Mouse (Mus musculus): ENCODE results near the gene Twf1. TPM values are rescaled to one million over a fixed set of nuclear protein-coding genes. Genes with fewer than 3 reads are reported as not detected.

Gene Twf1
- total RNA-seq (2012; rRNA removed) (20.0 and 26.4 TPM in 2 replicates), polyA plus RNA-seq (2012; ENCODE audit: insufficient read depth in 1 of 2, insufficient read length in 2 of 2, low read depth in 1 of 2, low replicate concordance in 2 of 2, missing spikeins in 1 of 2) (10 to 100 TPM; 37.1 to 64.1 TPM)

DNA sequence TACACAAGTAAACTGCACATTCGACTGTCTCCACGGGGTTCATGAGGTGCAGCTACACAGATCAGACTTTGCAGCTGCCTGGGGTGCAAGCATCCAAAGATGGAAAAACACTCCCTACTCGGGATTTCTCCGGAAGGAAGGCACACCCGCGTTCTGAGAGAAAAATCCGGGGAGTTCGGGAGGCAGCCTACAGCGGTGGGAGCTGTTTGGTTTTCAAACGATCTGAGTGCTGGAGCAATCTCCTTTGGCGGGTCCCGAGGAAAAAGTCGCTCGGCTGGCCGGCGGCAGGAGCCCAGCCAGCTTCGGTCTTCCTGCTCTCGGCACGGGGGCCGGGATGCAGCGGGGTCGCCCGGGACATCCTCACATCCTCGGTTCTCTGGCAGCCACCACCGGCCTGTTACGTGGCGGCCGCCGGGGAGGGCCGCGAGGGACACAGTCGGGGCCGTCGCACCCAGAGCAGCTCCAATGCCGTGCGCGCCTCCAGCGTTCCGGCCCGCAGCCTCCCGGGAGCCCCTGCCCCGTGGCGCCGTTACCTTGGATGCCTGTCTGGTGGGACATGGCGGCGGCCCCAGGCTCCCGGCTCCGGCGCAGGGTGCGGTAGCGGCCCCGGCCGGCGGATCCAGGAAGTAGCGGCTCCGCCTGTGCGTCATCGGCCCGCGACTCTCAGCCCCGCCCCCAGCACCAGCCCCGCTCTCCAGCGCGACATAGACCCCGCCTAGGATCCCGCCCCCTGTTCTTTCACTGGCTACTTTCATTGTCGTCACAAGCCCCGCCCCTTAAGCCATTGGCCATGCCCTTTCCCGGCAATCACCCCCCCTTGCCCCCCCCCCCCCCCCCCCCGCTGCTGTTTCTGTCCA lies at the start of gene Twf1:
Gene Twf1, minus strand, starts transcription at position 671 of the 857 bp plus-strand sequence.
- Histone ChIP-seq H3K4me3 (ENCODE audit: control insufficient read depth in 1 of 2, insufficient read depth in 1 of 2, low read depth in 2 of 2, low read length in 2 of 2) (peak within 1 kb of the TSS; percentile 70 to 98), H3K4me1 (ENCODE audit: control insufficient read depth in 1 of 2, insufficient read depth in 2 of 2, low read length in 2 of 2) (peaks cover 19 to 27% of the 10 kb centered on the region in 2 experiments), H3K9ac (ENCODE audit: control insufficient read depth, low read depth, low read length, poor library complexity, severe bottlenecking) (peak within 1 kb of the TSS; percentile 93), H3K79me2 (ENCODE audit: control insufficient read depth, insufficient read depth, low read length, poor library complexity) (peaks cover 14% of the 10 kb centered on the region), H3K27me3 (ENCODE audit: control insufficient read depth in 1 of 2, insufficient read depth in 2 of 2, low read length in 2 of 2) (no peaks in the 10 kb centered on the region), H3K9me3 (replicated peaks; ENCODE audit: insufficient read depth, low read length) (no peaks in the 10 kb centered on the region), H3K27ac (ENCODE audit: control insufficient read depth, low read depth, low read length) (peak within 1 kb of the TSS; percentile 20), H3K36me3 (ENCODE audit: control insufficient read depth in 1 of 2, insufficient read depth in 2 of 2, low read length in 2 of 2) (peaks cover 13 to 28% of the 10 kb centered on the region in 2 experiments)
- DNase-seq (ENCODE audit: low read depth, low spot score): peak; percentile 99
- TF ChIP-seq USF1 (IDR thresholded peaks at IDR 0.05; ENCODE audit: low read depth, low read length): peak; percentile 39
- peak; percentile 90 for TF ChIP-seq NELFE (IDR thresholded peaks at IDR 0.05; ENCODE audit: low read depth, low read length)
- no peak for TF ChIP-seq MAFK (IDR thresholded peaks at IDR 0.05; ENCODE audit: borderline replicate concordance, low read depth, low read length)
- peak; percentile 100 for TF ChIP-seq ELF1 (IDR thresholded peaks at IDR 0.05; ENCODE audit: low read depth, low read length)
- peak; percentile 76 for TF ChIP-seq MAX (IDR thresholded peaks at IDR 0.05; ENCODE audit: low read length)
- TF ChIP-seq BHLHE40 (IDR thresholded peaks at IDR 0.05; ENCODE audit: borderline replicate concordance, low read depth, low read length): no peak
- no peak; the same call in 1 of the 2 replicates for TF ChIP-seq CHD1 (IDR thresholded peaks at IDR 0.05; ENCODE audit: low read depth, low read length)
- TF ChIP-seq GABPA (IDR thresholded peaks at IDR 0.05; ENCODE audit: low read depth, low read length): no peak
- TF ChIP-seq KAT2A (conservative IDR thresholded peaks at IDR 0.05; ENCODE audit: low read depth, low read length): peak; percentile 65; the same call in 1 of the 2 replicates
- TF ChIP-seq UBTF (IDR thresholded peaks at IDR 0.05; ENCODE audit: borderline replicate concordance, insufficient read depth, low read depth, low read length): peak; percentile 45; the same call in 1 of the 2 replicates
- TF ChIP-seq RCOR1 (IDR thresholded peaks at IDR 0.05; ENCODE audit: low read depth, low read length): no peak
- TF ChIP-seq TBP (IDR thresholded peaks at IDR 0.05; ENCODE audit: low read depth, low read length): 0 out of 2 replicates have a peak, but pooled peaks have one; percentile 28
- TF ChIP-seq TCF12 (IDR thresholded peaks at IDR 0.05; ENCODE audit: low read depth, low read length): 0 out of 2 replicates have a peak, but pooled peaks have one; percentile 48
- 0 out of 2 replicates have a peak, but pooled peaks have one; percentile 8 for TF ChIP-seq MEF2A (IDR thresholded peaks at IDR 0.05; ENCODE audit: extremely low read depth, insufficient replicate concordance, low read depth, low read length, poor library complexity, severe bottlenecking)
- TF ChIP-seq MAZ (IDR thresholded peaks at IDR 0.05; ENCODE audit: low read depth, low read length): peak; percentile 98
- peak in 1 of 2 experiments; percentile 1; a peak in 1 of 4 replicates for TF ChIP-seq EP300 (IDR thresholded peaks at IDR 0.05; ENCODE audit: low read depth in 1 of 2, low read length in 2 of 2)
- peak; percentile 92 to 94 for TF ChIP-seq POLR2A (IDR thresholded peaks at IDR 0.05; ENCODE audit: control insufficient read depth in 1 of 2, insufficient read depth in 1 of 2, low read depth in 1 of 2, low read length in 2 of 2, poor library complexity in 1 of 2)
- TF ChIP-seq ETS1 (IDR thresholded peaks at IDR 0.05; ENCODE audit: low read depth, low read length): 0 out of 2 replicates have a peak, but pooled peaks have one; percentile 25
- TF ChIP-seq NRF1 (IDR thresholded peaks at IDR 0.05; ENCODE audit: insufficient read depth, low read depth, low read length, poor library complexity, severe bottlenecking): 0 out of 2 replicates have a peak, but pooled peaks have one; percentile 25
- TF ChIP-seq ZMIZ1 (IDR thresholded peaks at IDR 0.05; ENCODE audit: low read depth, low read length): peak; percentile 89
- no peak for TF ChIP-seq CHD2 (IDR thresholded peaks at IDR 0.05; ENCODE audit: low read length)
- TF ChIP-seq HCFC1 (IDR thresholded peaks at IDR 0.05; ENCODE audit: low read depth, low read length): peak; percentile 94
- TF ChIP-seq SIN3A (IDR thresholded peaks at IDR 0.05; ENCODE audit: low read length): peak; percentile 97
- 0 out of 2 replicates have a peak, but pooled peaks have one; percentile 25 for TF ChIP-seq POLR2AphosphoS5 (IDR thresholded peaks at IDR 0.05; ENCODE audit: borderline replicate concordance, low read depth, low read length)
- peak; percentile 37 for TF ChIP-seq ZC3H11A (IDR thresholded peaks at IDR 0.05; ENCODE audit: low read depth, low read length)
- TF ChIP-seq POLR2AphosphoS2 (IDR thresholded peaks at IDR 0.05; ENCODE audit: low read length): peak; percentile 89
- TF ChIP-seq MXI1 (IDR thresholded peaks at IDR 0.05; ENCODE audit: low read depth, low read length): peak; percentile 72

Measured in MEL (cell line).